Mouse (Mus musculus): ENCODE measurements around the gene Qrfpr.

Qrfpr gene

GRCm38 (mm10) chr3:36221743-36222682, at the start of gene Qrfpr:
TSS of gene Qrfpr (minus strand) at chr3:36222313.
- DNase-seq (ENCODE audit: low spot score) = no peak

GRCm38 (mm10) chr3:36263873-36264272, 41.8 kb upstream of the Qrfpr start:
- no peak for DNase-seq (ENCODE audit: low spot score)

GRCm38 (mm10) chr3:36263265-36263664, 41.2 kb upstream of the Qrfpr start:
- DNase-seq (ENCODE audit: low spot score) = no peak

GRCm38 (mm10) chr3:36250585-36250984, 28.5 kb upstream of the Qrfpr start:
- DNase-seq (ENCODE audit: low spot score) = peak; percentile 2

- no peak for DNase-seq (ENCODE audit: low spot score)
These were observed 26.3 kb upstream of the Qrfpr start for GRCm38 (mm10) chr3:36248446-36248845.

- DNase-seq (ENCODE audit: low spot score) = no peak
These were observed 7.8 kb upstream of the Qrfpr start for GRCm38 (mm10) chr3:36229941-36230340.

GRCm38 (mm10) chr3:36227246-36227645, 5.1 kb upstream of the Qrfpr start:
- no peak for DNase-seq (ENCODE audit: low spot score)

- no peak for DNase-seq (ENCODE audit: low spot score)
These were observed 1.2 kb upstream of the Qrfpr start for GRCm38 (mm10) chr3:36223361-36223760.

GRCm38 (mm10) chr3:36212758-36213157, 9.4 kb downstream of the Qrfpr start:
- DNase-seq (ENCODE audit: low spot score) = no peak

- no peak for DNase-seq (ENCODE audit: low spot score)
These were observed 11.2 kb downstream of the Qrfpr start for GRCm38 (mm10) chr3:36210939-36211338.

- no peak for DNase-seq (ENCODE audit: low spot score)
These were observed 12.1 kb downstream of the Qrfpr start for GRCm38 (mm10) chr3:36209776-36210555.

- no peak for DNase-seq (ENCODE audit: low spot score)
These were observed 14.4 kb downstream of the Qrfpr start for GRCm38 (mm10) chr3:36207520-36208264.

- peak; percentile 34 for DNase-seq (ENCODE audit: low spot score)
These were observed 19.2 kb downstream of the Qrfpr start for GRCm38 (mm10) chr3:36202932-36203331.

GRCm38 (mm10) chr3:36201098-36201497, 21.0 kb downstream of the Qrfpr start:
- DNase-seq (ENCODE audit: low spot score) = no peak

GRCm38 (mm10) chr3:36189243-36189642, 32.9 kb downstream of the Qrfpr start:
- DNase-seq (ENCODE audit: low spot score) = no peak

GRCm38 (mm10) chr3:36186510-36186909, 35.6 kb downstream of the Qrfpr start:
- DNase-seq (ENCODE audit: low spot score) = no peak

- no peak for DNase-seq (ENCODE audit: low spot score)
These were observed 40.6 kb downstream of the Qrfpr start for GRCm38 (mm10) chr3:36181519-36181918.

- no peak for DNase-seq (ENCODE audit: low spot score)
These were observed 48.4 kb downstream of the Qrfpr start for GRCm38 (mm10) chr3:36173761-36174160.

GRCm38 (mm10) chr3:36171348-36171747, 50.8 kb downstream of the Qrfpr start:
- DNase-seq (ENCODE audit: low spot score) = no peak

GRCm38 (mm10) chr3:36170670-36171210, 51.4 kb downstream of the Qrfpr start:
- no peak for DNase-seq (ENCODE audit: low spot score)

GRCm38 (mm10) chr3:36155268-36155667, 66.8 kb downstream of the Qrfpr start:
- DNase-seq (ENCODE audit: low spot score) = no peak

Measured in left cerebral cortex, adult 11 months (tissue).